Mouse (Mus musculus) liver, embryonic 14.5 days (tissue): Measurements from ENCODE around the gene Irf1.

Source experiments
- CTCF ChIP-seq: IDR thresholded peaks from 2 replicates; pipeline ENCODE4 v1.5.1; 2016; ENCODE audit warnings: antibody characterized with exemption, low read depth, control low read depth
- EP300 ChIP-seq: IDR thresholded peaks from 2 replicates; pipeline ENCODE4 v1.6.1; 2016; ENCODE audit warnings: antibody characterized with exemption, low read depth

DNA sequence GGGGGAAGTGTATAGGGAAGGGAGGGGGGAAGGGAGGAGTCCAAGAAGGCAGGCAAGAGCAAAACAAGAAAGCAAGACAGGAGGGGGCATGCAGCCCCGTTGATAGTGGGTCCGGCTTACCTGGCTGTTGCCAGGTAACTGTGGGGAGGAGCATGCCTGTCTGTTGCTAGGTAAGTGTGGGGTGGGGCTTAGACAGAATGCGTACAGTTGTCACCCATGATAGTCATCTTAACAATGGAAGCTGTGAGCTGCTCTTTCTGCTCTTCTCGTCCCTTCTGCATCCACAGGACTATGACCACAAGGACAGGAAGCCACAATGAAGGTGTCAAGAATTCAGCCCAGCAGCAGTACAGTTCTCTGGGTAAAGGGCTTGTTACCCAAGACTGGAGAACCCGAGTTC, 40.3 kb downstream of the Irf1 start:
- no peak for TF ChIP-seq CTCF
- TF ChIP-seq EP300, result no peak
